Mouse (Mus musculus): ENCODE measurements at regions not wholly inside any gene's neighbourhood (a gene's known extent, or its start where the extent isn't known, plus 50 kb on each side); places are given as distances from the start of the nearest gene placed in this dataset.

GRCm38 (mm10) chr10:96944229-96944628 is 327.4 kb downstream of the Btg1 start:
- TF ChIP-seq CTCF (IDR thresholded peaks at IDR 0.05; ENCODE audit: control insufficient read depth, insufficient read depth, insufficient replicate concordance, low read depth, low read length) = no peak
- no peak for TF ChIP-seq POLR2A (IDR thresholded peaks at IDR 0.05; ENCODE audit: control insufficient read depth, low read depth, low read length)
